Mouse (Mus musculus) frontal cortex, adult (tissue): ENCODE results near the gene Klf13.

Experiments used
- ATAC-seq: cut with Nextera tagmentation; 2 replicates; pipeline ENCODE4 v1.9.2; 2017; ENCODE audit warnings: mild to moderate bottlenecking, moderate library complexity, mixed read lengths; ENCODE audit not compliant: low TSS enrichment

Gene Klf13

GRCm38 (mm10) chr7:63949176-63949575, 10.5 kb upstream of the Klf13 start:
- no peak for ATAC-seq

GRCm38 (mm10) chr7:63947514-63948487, 9.1 kb upstream of the Klf13 start:
- no peak for ATAC-seq

- no peak for ATAC-seq
These were observed 5.2 kb upstream of the Klf13 start for GRCm38 (mm10) chr7:63943946-63944345.

- ATAC-seq, result no peak
These were observed 2.8 kb upstream of the Klf13 start for GRCm38 (mm10) chr7:63941501-63941900.

- ATAC-seq, result no peak
These were observed 2.3 kb upstream of the Klf13 start for GRCm38 (mm10) chr7:63941050-63941449.

- ATAC-seq, result no peak
These were observed 1.6 kb upstream of the Klf13 start for GRCm38 (mm10) chr7:63940321-63940720.

GRCm38 (mm10) chr7:63939397-63939951, 759 bp upstream of the Klf13 start:
- peak; percentile 3; the same call in 1 of the 2 replicates for ATAC-seq

GRCm38 (mm10) chr7:63938066-63938913, 425 bp downstream of the Klf13 start:
- ATAC-seq, result peak; percentile 28

- peak; percentile 3; the same call in 1 of the 2 replicates for ATAC-seq
These were observed 1.3 kb downstream of the Klf13 start for GRCm38 (mm10) chr7:63937236-63938065.

- no peak for ATAC-seq
These were observed 1.8 kb downstream of the Klf13 start for GRCm38 (mm10) chr7:63936986-63937235.

- peak; percentile 11; the same call in 1 of the 2 replicates for ATAC-seq
These were observed 2.3 kb downstream of the Klf13 start for GRCm38 (mm10) chr7:63936188-63936985.

- no peak for ATAC-seq
These were observed 2.9 kb downstream of the Klf13 start for GRCm38 (mm10) chr7:63935809-63936187.

- no peak for ATAC-seq
These were observed 4.2 kb downstream of the Klf13 start for GRCm38 (mm10) chr7:63934530-63934929.

GRCm38 (mm10) chr7:63933905-63934304, 4.8 kb downstream of the Klf13 start:
- no peak for ATAC-seq

GRCm38 (mm10) chr7:63932461-63932860, 6.3 kb downstream of the Klf13 start:
- ATAC-seq, result no peak

- no peak for ATAC-seq
These were observed 7.9 kb downstream of the Klf13 start for GRCm38 (mm10) chr7:63930766-63931165.

GRCm38 (mm10) chr7:63930132-63930531, 8.6 kb downstream of the Klf13 start:
- no peak for ATAC-seq

- ATAC-seq, result no peak
These were observed 9.6 kb downstream of the Klf13 start for GRCm38 (mm10) chr7:63929080-63929479.

- no peak for ATAC-seq
These were observed 11.6 kb downstream of the Klf13 start for GRCm38 (mm10) chr7:63927121-63927520.

- ATAC-seq, result no peak
These were observed 12.2 kb downstream of the Klf13 start for GRCm38 (mm10) chr7:63926492-63926891.
